Mouse (Mus musculus): ENCODE results near the gene Dcaf6. TPM values are rescaled to one million over a fixed set of nuclear protein-coding genes. Genes with fewer than 3 reads are reported as not detected.

Gene Dcaf6
- total RNA-seq, 1 experiment: 10.2 TPM

DNA sequence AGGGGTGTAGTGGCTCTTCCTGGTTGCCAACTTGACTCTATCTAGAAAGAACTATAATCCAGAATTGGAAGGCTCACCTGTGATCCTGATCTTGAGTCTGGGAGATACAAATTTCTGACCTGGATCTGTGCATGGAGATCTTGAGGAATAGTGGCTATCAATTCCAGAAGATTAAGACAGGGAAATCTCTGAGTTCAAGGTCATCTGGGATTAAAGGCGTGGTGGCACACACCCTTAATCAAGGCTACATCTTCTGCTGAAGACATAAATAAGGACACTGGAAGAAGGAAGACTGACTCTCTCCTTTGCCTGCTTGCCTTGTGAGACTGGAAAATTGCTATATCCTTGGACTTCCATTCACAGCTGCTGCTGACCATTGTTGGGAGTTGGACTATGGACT, 164.8 kb downstream of the Dcaf6 start, which contains the start of gene Gpr161:
Gene Gpr161 (plus strand): TSS at position 301 of the 400 bp plus-strand sequence.
- Histone ChIP-seq H3K4me3 (ENCODE audit: insufficient read depth in 1 of 2, low read depth in 1 of 2, low read length in 2 of 2, poor library complexity in 1 of 2, severe bottlenecking in 1 of 2) (no peak within 1 kb of the TSS), H3K27ac (ENCODE audit: insufficient read depth, low read depth, low read length, poor library complexity, severe bottlenecking) (no peak within 1 kb of the TSS), H3K4me1 (ENCODE audit: control insufficient read depth in 2 of 2, insufficient read depth in 2 of 2, low read length in 2 of 2, poor library complexity in 1 of 2) (no peaks in the 10 kb centered on the region), H3K36me3 (ENCODE audit: control insufficient read depth, insufficient read depth, low read length, poor library complexity, severe bottlenecking) (no peaks in the 10 kb centered on the region), H3K9ac (ENCODE audit: insufficient read depth, low read depth, low read length, poor library complexity, severe bottlenecking) (no peak within 1 kb of the TSS), H3K9me3 (ENCODE audit: control insufficient read depth, insufficient read depth, low read depth, low read length) (no peaks in the 10 kb centered on the region)
- TF ChIP-seq ZC3H11A (IDR thresholded peaks at IDR 0.05; ENCODE audit: borderline replicate concordance, low read depth, low read length): no peak
- TF ChIP-seq HCFC1 (IDR thresholded peaks at IDR 0.05; ENCODE audit: borderline replicate concordance, insufficient read depth, low read length): no peak
- in situ Hi-C loops (cut with MboI; ENCODE audit: low sequenced_read_pairs in 2 of 2, unreplicated experiment in 2 of 2): no loop called here
- DNase-seq (ENCODE audit: low read depth, low spot score): no peak

DNA sequence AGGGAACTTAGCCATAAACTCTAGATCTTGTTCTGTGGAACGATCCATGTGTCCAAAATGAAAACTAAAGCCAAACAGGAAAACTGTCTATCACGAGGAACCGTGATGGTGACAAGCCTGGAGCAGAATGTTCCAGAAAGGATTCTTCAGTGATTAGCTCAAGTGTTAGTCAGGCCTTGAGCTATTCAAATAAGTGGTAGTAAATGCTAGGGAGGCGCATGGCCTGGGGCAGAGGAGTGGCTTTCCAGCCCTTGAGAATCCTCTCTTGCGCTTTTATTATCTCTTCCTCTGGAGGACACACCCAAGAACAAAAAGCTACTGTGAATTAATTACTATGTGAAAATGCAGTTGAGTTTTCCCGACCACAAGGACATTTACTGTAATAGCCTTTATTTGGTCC, 168.7 kb downstream of the Dcaf6 start:
- H3K27ac ChIP-seq (ENCODE audit: insufficient read depth, low read depth, low read length, poor library complexity, severe bottlenecking): no peak overlapping the region
- DNase-seq (ENCODE audit: low read depth, low spot score): no peak
- H3K4me1 ChIP-seq (ENCODE audit: control insufficient read depth in 2 of 2, insufficient read depth in 2 of 2, low read length in 2 of 2, poor library complexity in 1 of 2): no peaks in the 10 kb centered on the region
- TF ChIP-seq ZC3H11A (IDR thresholded peaks at IDR 0.05; ENCODE audit: borderline replicate concordance, low read depth, low read length) (no peak), MAFK (IDR thresholded peaks at IDR 0.05; ENCODE audit: insufficient read depth, low read depth, low read length) (no peak), ZNF384 (IDR thresholded peaks at IDR 0.05; ENCODE audit: low read depth, low read length) (no peak), CHD2 (IDR thresholded peaks at IDR 0.05; ENCODE audit: low read depth, low read length) (no peak), HCFC1 (IDR thresholded peaks at IDR 0.05; ENCODE audit: borderline replicate concordance, insufficient read depth, low read length) (no peak)
- H3K9me3 ChIP-seq (ENCODE audit: control insufficient read depth, insufficient read depth, low read depth, low read length): no peaks in the 10 kb centered on the region
- H3K9ac ChIP-seq (ENCODE audit: insufficient read depth, low read depth, low read length, poor library complexity, severe bottlenecking): no peak overlapping the region
- no peaks in the 10 kb centered on the region for H3K36me3 ChIP-seq (ENCODE audit: control insufficient read depth, insufficient read depth, low read length, poor library complexity, severe bottlenecking)
- in situ Hi-C loops (cut with MboI; ENCODE audit: low sequenced_read_pairs in 2 of 2, unreplicated experiment in 2 of 2): no loop called here
- H3K4me3 ChIP-seq (ENCODE audit: insufficient read depth in 1 of 2, low read depth in 1 of 2, low read length in 2 of 2, poor library complexity in 1 of 2, severe bottlenecking in 1 of 2): no peak overlapping the region

DNA sequence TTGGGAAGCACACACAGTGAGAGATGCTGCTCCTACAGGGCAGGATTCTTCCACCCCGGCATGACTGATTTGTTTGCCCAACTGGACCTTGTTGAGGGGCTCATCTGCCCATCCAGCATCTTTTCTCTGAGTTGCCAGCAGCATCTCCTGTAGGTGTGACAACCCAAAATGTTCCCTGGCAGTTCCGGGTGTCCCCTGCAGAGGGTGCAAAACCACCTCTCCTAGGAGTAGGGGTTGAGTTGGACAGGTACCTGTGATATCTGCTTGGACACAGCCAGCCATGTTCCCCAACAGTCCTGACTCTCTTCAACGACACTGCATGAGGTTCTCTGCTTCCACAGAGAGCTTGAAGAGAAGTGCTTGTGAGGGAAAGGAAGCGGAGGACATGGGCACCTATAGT, 170.4 kb downstream of the Dcaf6 start:
- Histone ChIP-seq H3K4me3 (ENCODE audit: insufficient read depth in 1 of 2, low read depth in 1 of 2, low read length in 2 of 2, poor library complexity in 1 of 2, severe bottlenecking in 1 of 2) (no peak overlapping the region), H3K36me3 (ENCODE audit: control insufficient read depth, insufficient read depth, low read length, poor library complexity, severe bottlenecking) (no peaks in the 10 kb centered on the region), H3K4me1 (ENCODE audit: control insufficient read depth in 2 of 2, insufficient read depth in 2 of 2, low read length in 2 of 2, poor library complexity in 1 of 2) (no peaks in the 10 kb centered on the region), H3K9ac (ENCODE audit: insufficient read depth, low read depth, low read length, poor library complexity, severe bottlenecking) (no peak overlapping the region), H3K9me3 (ENCODE audit: control insufficient read depth, insufficient read depth, low read depth, low read length) (no peaks in the 10 kb centered on the region), H3K27ac (ENCODE audit: insufficient read depth, low read depth, low read length, poor library complexity, severe bottlenecking) (no peak overlapping the region)
- no peak for TF ChIP-seq HCFC1 (IDR thresholded peaks at IDR 0.05; ENCODE audit: borderline replicate concordance, insufficient read depth, low read length)
- TF ChIP-seq MAFK (IDR thresholded peaks at IDR 0.05; ENCODE audit: insufficient read depth, low read depth, low read length): no peak
- TF ChIP-seq CHD2 (IDR thresholded peaks at IDR 0.05; ENCODE audit: low read depth, low read length): no peak
- TF ChIP-seq ZNF384 (IDR thresholded peaks at IDR 0.05; ENCODE audit: low read depth, low read length): no peak
- no peak for TF ChIP-seq ZC3H11A (IDR thresholded peaks at IDR 0.05; ENCODE audit: borderline replicate concordance, low read depth, low read length)
- in situ Hi-C loops (cut with MboI; ENCODE audit: low sequenced_read_pairs in 2 of 2, unreplicated experiment in 2 of 2): no loop called here
- DNase-seq (ENCODE audit: low read depth, low spot score): peak; percentile 39

- no peak for DNase-seq (ENCODE audit: low read depth, low spot score)
- TF ChIP-seq ZC3H11A (IDR thresholded peaks at IDR 0.05; ENCODE audit: borderline replicate concordance, low read depth, low read length): no peak
- TF ChIP-seq CHD2 (IDR thresholded peaks at IDR 0.05; ENCODE audit: low read depth, low read length): no peak
- no peak for TF ChIP-seq ZNF384 (IDR thresholded peaks at IDR 0.05; ENCODE audit: low read depth, low read length)
- TF ChIP-seq HCFC1 (IDR thresholded peaks at IDR 0.05; ENCODE audit: borderline replicate concordance, insufficient read depth, low read length): no peak
- no peak for TF ChIP-seq MAFK (IDR thresholded peaks at IDR 0.05; ENCODE audit: insufficient read depth, low read depth, low read length)
- no peaks in the 10 kb centered on the region for H3K36me3 ChIP-seq (ENCODE audit: control insufficient read depth, insufficient read depth, low read length, poor library complexity, severe bottlenecking)
- in situ Hi-C loops (cut with MboI; ENCODE audit: low sequenced_read_pairs in 2 of 2, unreplicated experiment in 2 of 2): no loop called here
- no peak overlapping the region for H3K9ac ChIP-seq (ENCODE audit: insufficient read depth, low read depth, low read length, poor library complexity, severe bottlenecking)
- H3K27ac ChIP-seq (ENCODE audit: insufficient read depth, low read depth, low read length, poor library complexity, severe bottlenecking): no peak overlapping the region
- no peaks in the 10 kb centered on the region for H3K4me1 ChIP-seq (ENCODE audit: control insufficient read depth in 2 of 2, insufficient read depth in 2 of 2, low read length in 2 of 2, poor library complexity in 1 of 2)
- no peak overlapping the region for H3K4me3 ChIP-seq (ENCODE audit: insufficient read depth in 1 of 2, low read depth in 1 of 2, low read length in 2 of 2, poor library complexity in 1 of 2, severe bottlenecking in 1 of 2)
- H3K9me3 ChIP-seq (ENCODE audit: control insufficient read depth, insufficient read depth, low read depth, low read length): no peaks in the 10 kb centered on the region
Observed at GRCm38 (mm10) chr1:165288165-165288564, 172.1 kb downstream of the Dcaf6 start.

- Histone ChIP-seq H3K9ac (ENCODE audit: insufficient read depth, low read depth, low read length, poor library complexity, severe bottlenecking) (no peak overlapping the region), H3K9me3 (ENCODE audit: control insufficient read depth, insufficient read depth, low read depth, low read length) (no peaks in the 10 kb centered on the region), H3K36me3 (ENCODE audit: control insufficient read depth, insufficient read depth, low read length, poor library complexity, severe bottlenecking) (no peaks in the 10 kb centered on the region), H3K4me3 (ENCODE audit: insufficient read depth in 1 of 2, low read depth in 1 of 2, low read length in 2 of 2, poor library complexity in 1 of 2, severe bottlenecking in 1 of 2) (no peak overlapping the region), H3K27ac (ENCODE audit: insufficient read depth, low read depth, low read length, poor library complexity, severe bottlenecking) (no peak overlapping the region), H3K4me1 (ENCODE audit: control insufficient read depth in 2 of 2, insufficient read depth in 2 of 2, low read length in 2 of 2, poor library complexity in 1 of 2) (peaks cover 0 to 2% of the 10 kb centered on the region in 2 experiments; a peak in 1 of 4 replicates)
- in situ Hi-C loops (cut with MboI; ENCODE audit: low sequenced_read_pairs in 2 of 2, unreplicated experiment in 2 of 2): no loop called here
- DNase-seq (ENCODE audit: low read depth, low spot score): no peak
- no peak for TF ChIP-seq CHD2 (IDR thresholded peaks at IDR 0.05; ENCODE audit: low read depth, low read length)
- no peak for TF ChIP-seq MAFK (IDR thresholded peaks at IDR 0.05; ENCODE audit: insufficient read depth, low read depth, low read length)
- TF ChIP-seq ZNF384 (IDR thresholded peaks at IDR 0.05; ENCODE audit: low read depth, low read length): no peak
- TF ChIP-seq HCFC1 (IDR thresholded peaks at IDR 0.05; ENCODE audit: borderline replicate concordance, insufficient read depth, low read length): no peak
- no peak for TF ChIP-seq ZC3H11A (IDR thresholded peaks at IDR 0.05; ENCODE audit: borderline replicate concordance, low read depth, low read length)
Observed at GRCm38 (mm10) chr1:165284096-165284495, 176.2 kb downstream of the Dcaf6 start.

Measured in ES-E14 (cell line).